Mouse (Mus musculus): ENCODE measurements around the gene Anxa9.

Gene Anxa9

GRCm38 (mm10) chr3:95282865-95283588, 23.9 kb downstream of the Anxa9 start:
- ChIA-PET POLR2A (interaction anchor here in 3 of 4 experiments (0.9 to 5.9 kb wide), 28 partner anchors 8 to 573 kb away, joined by 3 to 51 read pairs (median 5); partner anchors contain the start of genes Gabpb2 (in 2 of the 3), Mllt11 (in 2 of the 3), Cdc42se1 (in 1 of the 3) and Cers2 (in 1 of the 3)), CTCF (interaction anchor here in 3 of 4 experiments (0.6 to 1.9 kb wide), 5 partner anchors 7 to 67 kb away, joined by 3 to 7 read pairs (median 3); no protein-coding TSS in a partner anchor)

GRCm38 (mm10) chr3:95282381-95282864, 24.6 kb downstream of the Anxa9 start:
- ChIA-PET CTCF (interaction anchor here (0.6 to 1.6 kb wide), 7 partner anchors 8 to 266 kb away, joined by 3 to 5 read pairs (median 3); no protein-coding TSS in a partner anchor), POLR2A (interaction anchor here (0.6 to 5.9 kb wide), 45 partner anchors 8 to 573 kb away, joined by 3 to 51 read pairs (median 4); partner anchors contain the start of genes Cers2 (in 2 of the 4), Gabpb2 (in 2 of the 4), Mllt11 (in 2 of the 4) and Bnipl (in 1 of the 4))

- POLR2A ChIA-PET = interaction anchor here (0.6 to 5.9 kb wide), 51 partner anchors 8 to 1198 kb away, joined by 3 to 51 read pairs (median 4); partner anchors contain the start of genes Cdc42se1 (in 2 of the 4), Cers2 (in 2 of the 4), Mllt11 (in 2 of the 4) and Bnipl (in 1 of the 4)
- CTCF ChIA-PET = interaction anchor here (0.6 to 1.6 kb wide), 13 partner anchors 9 to 868 kb away, joined by 3 to 5 read pairs (median 3); partner anchors contain the start of genes Cers2 (in 1 of the 4) and Gabpb2 (in 1 of the 4)
These were observed 25.5 kb downstream of the Anxa9 start, which contains the start of the genes Mindy1 and Prune1 for GRCm38 (mm10) chr3:95281216-95282126. Gene Mindy1, plus strand, starts transcription at chr3:95281345. Gene Prune1, minus strand, starts transcription at chr3:95282076.

GRCm38 (mm10) chr3:95280747-95281146, 26.2 kb downstream of the Anxa9 start:
- CTCF ChIA-PET = interaction anchor here in 3 of 4 experiments (0.7 to 1.6 kb wide), 4 partner anchors 14 to 66 kb away, joined by 3 to 5 read pairs (median 4); no protein-coding TSS in a partner anchor

GRCm38 (mm10) chr3:95277149-95277551, 29.8 kb downstream of the Anxa9 start:
- ChIA-PET CTCF (interaction anchor here in 2 of 4 experiments (0.5 to 1.1 kb wide), 4 partner anchors 14 to 720 kb away, joined by 3 to 12 read pairs (median 4); no protein-coding TSS in a partner anchor), POLR2A (interaction anchor here in 3 of 4 experiments (0.5 to 5.7 kb wide), 24 partner anchors 9 to 653 kb away, joined by 3 to 36 read pairs (median 5); partner anchors contain the start of genes Gm128 (in 1 of the 3), Mllt11 (in 1 of the 3) and Zfp687 (in 1 of the 3))

More at GRCm38 (mm10) chr3:95280747-95281146, 26.2 kb downstream of the Anxa9 start:
- POLR2A ChIA-PET = interaction anchor here in 3 of 4 experiments (0.6 to 5.9 kb wide), 26 partner anchors 7 to 1198 kb away, joined by 3 to 51 read pairs (median 6); partner anchors contain the start of genes Cdc42se1 (in 2 of the 3), Cers2 (in 2 of the 3), Mllt11 (in 2 of the 3) and Bnipl (in 1 of the 3)

- POLR2A ChIA-PET = interaction anchor here in 3 of 4 experiments (0.6 to 5.7 kb wide), 18 partner anchors 10 to 261 kb away, joined by 3 to 36 read pairs (median 5); partner anchors contain the start of genes Gm128 (in 1 of the 3) and Zfp687 (in 1 of the 3)
These were observed 30.5 kb downstream of the Anxa9 start for GRCm38 (mm10) chr3:95276428-95276934.

GRCm38 (mm10) chr3:95275161-95275560, 31.8 kb downstream of the Anxa9 start:
- POLR2A ChIA-PET = interaction anchor here in 3 of 4 experiments (0.6 to 5.7 kb wide), 16 partner anchors 8 to 698 kb away, joined by 3 to 36 read pairs (median 4); partner anchors contain the start of gene Zfp687 (in 1 of the 3)
- CTCF ChIA-PET = interaction anchor here in 3 of 4 experiments (0.5 to 1.0 kb wide), 3 partner anchors 58 to 172 kb away, joined by 3 read pairs; partner anchors contain the start of gene Gabpb2 (in 1 of the 3)

More at GRCm38 (mm10) chr3:95276428-95276934, 30.5 kb downstream of the Anxa9 start:
- CTCF ChIA-PET = interaction anchor here in 2 of 4 experiments (0.9 to 1.1 kb wide), 2 partner anchors 13 to 16 kb away, joined by 3 to 6 read pairs; no protein-coding TSS in a partner anchor

- ChIA-PET CTCF (interaction anchor here in 3 of 4 experiments (0.5 to 1.0 kb wide), 5 partner anchors 51 to 298 kb away, joined by 3 to 17 read pairs (median 3); partner anchors contain the start of gene Gabpb2 (in 1 of the 3)), POLR2A (interaction anchor here in 3 of 4 experiments (0.6 to 5.7 kb wide), 17 partner anchors 7 to 235 kb away, joined by 3 to 36 read pairs (median 3); partner anchors contain the start of genes Bnipl (in 1 of the 3), Mindy1 (in 1 of the 3) and Prune1 (in 1 of the 3))
These were observed 32.5 kb downstream of the Anxa9 start for GRCm38 (mm10) chr3:95274453-95274852.

- POLR2A ChIA-PET = interaction anchor here in 2 of 4 experiments (0.6 to 5.7 kb wide), 10 partner anchors 8 to 305 kb away, joined by 3 to 36 read pairs (median 3); partner anchors contain the start of genes Prune1 (in 2 of the 2), Bnipl (in 1 of the 2), Gabpb2 (in 1 of the 2) and Mindy1 (in 1 of the 2)
- CTCF ChIA-PET = interaction anchor here in 2 of 4 experiments (0.5 to 0.7 kb wide), 4 partner anchors 40 to 297 kb away, joined by 3 to 17 read pairs (median 4); no protein-coding TSS in a partner anchor
These were observed 33.5 kb downstream of the Anxa9 start for GRCm38 (mm10) chr3:95273471-95273870.

- ChIA-PET CTCF (interaction anchor here in 3 of 4 experiments (0.6 to 1.8 kb wide), 4 partner anchors 22 to 274 kb away, joined by 3 to 7 read pairs (median 4); no protein-coding TSS in a partner anchor), POLR2A (interaction anchor here in 3 of 4 experiments (0.5 to 4.6 kb wide), 12 partner anchors 11 to 432 kb away, joined by 3 to 29 read pairs (median 4); partner anchors contain the start of genes Mindy1 (in 2 of the 3), Prune1 (in 2 of the 3), Cdc42se1 (in 1 of the 3) and Gm128 (in 1 of the 3))
These were observed 36.1 kb downstream of the Anxa9 start for GRCm38 (mm10) chr3:95270766-95271364.

- ChIA-PET POLR2A (interaction anchor here in 2 of 4 experiments (0.6 to 4.6 kb wide), 11 partner anchors 10 to 431 kb away, joined by 3 to 29 read pairs (median 5); partner anchors contain the start of genes Mindy1 (in 2 of the 2), Prune1 (in 2 of the 2) and Gm128 (in 1 of the 2)), CTCF (interaction anchor here in 2 of 4 experiments (0.6 to 1.6 kb wide), 4 partner anchors 34 to 747 kb away, joined by 3 to 11 read pairs (median 4); partner anchors contain the start of gene Cers2 (in 1 of the 2))
These were observed 37.2 kb downstream of the Anxa9 start for GRCm38 (mm10) chr3:95269789-95270188.

- POLR2A ChIA-PET = interaction anchor here in 1 of 4 experiments (1.4 to 2.4 kb wide), 4 partner anchors 10 to 127 kb away, joined by 3 to 6 read pairs (median 4); no protein-coding TSS in a partner anchor
- CTCF ChIA-PET = no interaction called here
These were observed 39.1 kb downstream of the Anxa9 start for GRCm38 (mm10) chr3:95267855-95268254.

- CTCF ChIA-PET = interaction anchor here in 2 of 4 experiments (0.6 to 0.8 kb wide), 3 partner anchors 49 to 274 kb away, joined by 5 to 8 read pairs (median 6); partner anchors contain the start of gene Gabpb2 (in 1 of the 2)
- POLR2A ChIA-PET = interaction anchor here in 3 of 4 experiments (0.8 to 1.7 kb wide), 9 partner anchors 9 to 47 kb away, joined by 3 to 7 read pairs (median 4); partner anchors contain the start of genes Bnipl (in 1 of the 3), Gm128 (in 1 of the 3), Mindy1 (in 1 of the 3) and Prune1 (in 1 of the 3)
These were observed 40.9 kb downstream of the Anxa9 start for GRCm38 (mm10) chr3:95266052-95266451.

GRCm38 (mm10) chr3:95264724-95265123, 42.3 kb downstream of the Anxa9 start:
- ChIA-PET POLR2A (interaction anchor here in 1 of 4 experiments (1.5 to 1.9 kb wide), 2 partner anchors 34 to 46 kb away, joined by 4 to 7 read pairs; no protein-coding TSS in a partner anchor), CTCF (no interaction called here)

Data from embryonic stem cell, embryonic (primary cell).